Mouse (Mus musculus) intestine, embryonic 15.5 days (tissue): ENCODE data around the gene Rpl41. TPM values are rescaled to one million over a fixed set of nuclear protein-coding genes. Genes with fewer than 3 reads are reported as not detected.
"Not testable (repeated sequence)": the region's sequence is repeated elsewhere in the genome, so short reads cannot be mapped to it uniquely, and the experiment has no call there.

Source experiments
- ATAC-seq: fragments of 200-750 bp; cut with Nextera tagmentation; 2 replicates; pipeline ENCODE4 v1.8.0; 2017; ENCODE audit warnings: moderate TSS enrichment, moderate library complexity
- H3K27ac ChIP-seq: fragments of 300-500 bp; sonication (generic); 2 replicates; pipeline ENCODE4 v1.5.1; 2015; ENCODE audit warnings: mild to moderate bottlenecking, inconsistent platforms
- H3K27me3 ChIP-seq: fragments of 300-500 bp; sonication (generic); replicated peaks from 2 replicates; pipeline ENCODE4 v1.6.1; 2015; ENCODE audit warnings: inconsistent platforms
- H3K36me3 ChIP-seq: fragments of 300-500 bp; sonication (generic); 2 replicates; pipeline ENCODE4 v1.6.1; 2015; ENCODE audit warnings: inconsistent platforms
- H3K4me1 ChIP-seq: fragments of 300-500 bp; sonication (generic); replicated peaks from 2 replicates; pipeline ENCODE4 v1.6.1; 2015; ENCODE audit warnings: inconsistent platforms
- H3K4me2 ChIP-seq: fragments of 300-500 bp; sonication (generic); replicated peaks from 2 replicates; pipeline ENCODE4 v1.6.1; 2015; ENCODE audit warnings: mild to moderate bottlenecking, inconsistent platforms
- H3K4me3 ChIP-seq: fragments of 300-500 bp; sonication (generic); replicated peaks from 2 replicates; pipeline ENCODE4 v1.5.1; 2015; ENCODE audit warnings: inconsistent platforms
- H3K9ac ChIP-seq: fragments of 300-500 bp; sonication (generic); 2 replicates; pipeline ENCODE4 v1.6.1; 2015; ENCODE audit warnings: inconsistent platforms
- H3K9me3 ChIP-seq: fragments of 300-500 bp; sonication (generic); 2 replicates; pipeline ENCODE4 v1.6.1; 2016; ENCODE audit warnings: inconsistent platforms
- WGBS: fragments of 180-500 bp; shearing (Covaris S2); methylation state at CpG from one replicate; pipeline ENCODE4 v1.1.7; 2015; 5-methylcytosine and 5-hydroxymethylcytosine counted together
- polyA plus RNA-seq: library from polyadenylated mRNA; unstranded; fragments of >200 nt; fragmentation: Nextera tagmentation; extraction: Ambion mirVana; gene quantifications from 2 replicates; pipeline ENCODE4 v1.2.1, GENCODE M21; 2015

Gene Rpl41
- polyA plus RNA-seq, 1 experiment from 2014 or later = 3,667 TPM

- WGBS = 42% methylated on average over 6 of the region's 6 CpGs
- H3K4me3 ChIP-seq = no peak overlapping the region
- no peak overlapping the region for H3K4me2 ChIP-seq
- ATAC-seq = no peak
- H3K27me3 ChIP-seq = no peaks in the 10 kb centered on the region
- H3K9ac ChIP-seq = no peak overlapping the region
- H3K9me3 ChIP-seq = no peaks in the 10 kb centered on the region
- no peak overlapping the region for H3K27ac ChIP-seq
- H3K4me1 ChIP-seq = no peaks in the 10 kb centered on the region
- peaks cover 34% of the 10 kb centered on the region; the same call in 1 of the 2 replicates for H3K36me3 ChIP-seq
Measured at GRCm38 (mm10) chr10:128516677-128517076, 32.4 kb downstream of the Rpl41 start.

GRCm38 (mm10) chr10:128516029-128516428, 33.1 kb downstream of the Rpl41 start:
- H3K36me3 ChIP-seq = peaks cover 34% of the 10 kb centered on the region; the same call in 1 of the 2 replicates
- 43% methylated on average over 20 of the region's 20 CpGs for WGBS
- no peaks in the 10 kb centered on the region for H3K27me3 ChIP-seq
- H3K4me1 ChIP-seq = no peaks in the 10 kb centered on the region
- peak; percentile 61 for ATAC-seq
- no peak overlapping the region for H3K9ac ChIP-seq
- H3K9me3 ChIP-seq = no peaks in the 10 kb centered on the region
- 0 out of 2 replicates have a peak overlapping the region, but pooled peaks have one; percentile 2 for H3K4me3 ChIP-seq
- no peak overlapping the region for H3K27ac ChIP-seq
- H3K4me2 ChIP-seq = peak overlapping the region; percentile 42

- WGBS = 81% methylated on average over 4 of the region's 4 CpGs
- Histone ChIP-seq H3K9ac (no peak overlapping the region), H3K27ac (no peak overlapping the region), H3K36me3 (peaks cover 28% of the 10 kb centered on the region; the same call in 1 of the 2 replicates), H3K4me1 (no peaks in the 10 kb centered on the region), H3K4me2 (no peak overlapping the region), H3K27me3 (no peaks in the 10 kb centered on the region), H3K9me3 (no peaks in the 10 kb centered on the region), H3K4me3 (no peak overlapping the region)
- ATAC-seq = peak; percentile 38; the same call in 1 of the 2 replicates
Measured at GRCm38 (mm10) chr10:128515044-128515443, 34.1 kb downstream of the Rpl41 start.

- no peak for ATAC-seq
Measured at GRCm38 (mm10) chr10:128511761-128512160, 37.3 kb downstream of the Rpl41 start.

GRCm38 (mm10) chr10:128511189-128511588, 37.9 kb downstream of the Rpl41 start:
- no peak overlapping the region for H3K4me2 ChIP-seq
- no peaks in the 10 kb centered on the region for H3K27me3 ChIP-seq
- H3K4me1 ChIP-seq = no peaks in the 10 kb centered on the region
- WGBS = 89% methylated on average over 9 of the region's 9 CpGs
- no peaks in the 10 kb centered on the region for H3K9me3 ChIP-seq
- no peak overlapping the region for H3K4me3 ChIP-seq
- 0 out of 2 replicates have a peak, but pooled peaks cover 14% of the 10 kb centered on the region for H3K36me3 ChIP-seq
- no peak overlapping the region for H3K9ac ChIP-seq
- ATAC-seq = no peak
- H3K27ac ChIP-seq = no peak overlapping the region

More at GRCm38 (mm10) chr10:128511761-128512160, 37.3 kb downstream of the Rpl41 start:
- 0 out of 2 replicates have a peak, but pooled peaks cover 14% of the 10 kb centered on the region for H3K36me3 ChIP-seq
- no peaks in the 10 kb centered on the region for H3K4me1 ChIP-seq
- no peak overlapping the region for H3K9ac ChIP-seq
- no peaks in the 10 kb centered on the region for H3K27me3 ChIP-seq
- no peak overlapping the region for H3K4me3 ChIP-seq
- no peak overlapping the region for H3K4me2 ChIP-seq
- H3K9me3 ChIP-seq = no peaks in the 10 kb centered on the region
- H3K27ac ChIP-seq = no peak overlapping the region
- WGBS = 90% methylated on average over 12 of the region's 12 CpGs

DNA sequence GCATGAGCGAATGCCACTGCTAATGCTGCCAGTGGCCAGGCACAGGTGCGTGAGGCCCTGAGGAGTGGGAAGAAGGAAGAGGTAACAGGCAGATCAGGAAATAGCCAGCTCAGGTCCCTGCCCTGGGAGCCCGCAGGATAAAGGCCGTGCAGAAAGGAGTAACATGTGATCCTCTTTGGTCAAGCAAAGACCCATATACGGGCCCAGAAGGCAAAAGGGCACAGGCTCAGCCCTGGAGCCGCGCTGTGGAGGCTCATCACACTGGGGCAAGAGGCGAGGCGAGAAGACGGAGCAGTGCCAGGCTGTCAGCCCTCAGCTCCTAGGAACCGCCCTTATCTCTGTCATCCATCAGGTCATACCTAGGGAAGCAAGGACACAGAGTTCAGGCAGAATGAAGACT, 38.8 kb downstream of the Rpl41 start:
- H3K4me2 ChIP-seq = no peak overlapping the region
- no peak overlapping the region for H3K9ac ChIP-seq
- ATAC-seq = no peak
- H3K4me3 ChIP-seq = no peak overlapping the region
- no peaks in the 10 kb centered on the region for H3K27me3 ChIP-seq
- no peaks in the 10 kb centered on the region for H3K9me3 ChIP-seq
- H3K27ac ChIP-seq = no peak overlapping the region
- 85% methylated on average over 11 of the region's 11 CpGs for WGBS
- 0 out of 2 replicates have a peak, but pooled peaks cover 11% of the 10 kb centered on the region for H3K36me3 ChIP-seq
- H3K4me1 ChIP-seq = no peaks in the 10 kb centered on the region

DNA sequence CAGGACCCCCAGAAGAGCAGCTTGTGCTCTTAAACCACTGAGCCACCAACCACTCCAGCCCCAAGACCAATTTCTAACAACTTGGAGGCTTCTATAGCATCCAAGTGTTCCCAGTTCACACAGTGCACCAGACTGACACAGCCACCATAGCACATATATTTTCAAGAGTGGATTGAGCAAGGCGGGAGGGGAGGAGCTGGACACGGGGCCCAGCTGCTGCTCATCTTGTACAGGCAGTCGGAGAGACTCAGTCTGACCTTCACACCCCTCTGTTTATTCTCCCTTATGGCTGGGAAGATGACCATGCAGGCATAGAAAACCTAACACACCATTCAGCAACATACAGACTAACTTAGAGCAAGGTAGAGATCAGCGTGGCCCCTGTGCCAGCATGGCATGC, 39.3 kb downstream of the Rpl41 start:
- Histone ChIP-seq H3K4me3 (no peak overlapping the region), H3K9ac (no peak overlapping the region), H3K36me3 (0 out of 2 replicates have a peak, but pooled peaks cover 8% of the 10 kb centered on the region), H3K27me3 (no peaks in the 10 kb centered on the region), H3K9me3 (no peaks in the 10 kb centered on the region), H3K4me2 (no peak overlapping the region), H3K4me1 (0 out of 2 replicates have a peak, but pooled peaks cover 2% of the 10 kb centered on the region), H3K27ac (no peak overlapping the region)
- WGBS = 66% methylated on average over 4 of the region's 4 CpGs
- ATAC-seq = no peak

- H3K9me3 ChIP-seq = no peaks in the 10 kb centered on the region
- H3K9ac ChIP-seq = no peak overlapping the region
- H3K27me3 ChIP-seq = no peaks in the 10 kb centered on the region
- H3K4me1 ChIP-seq = 0 out of 2 replicates have a peak, but pooled peaks cover 4% of the 10 kb centered on the region
- H3K36me3 ChIP-seq = 0 out of 2 replicates have a peak, but pooled peaks cover 7% of the 10 kb centered on the region
- H3K4me3 ChIP-seq = no peak overlapping the region
- H3K27ac ChIP-seq = no peak overlapping the region
- H3K4me2 ChIP-seq = no peak overlapping the region
- 91% methylated on average over 9 of the region's 9 CpGs for WGBS
- ATAC-seq = no peak
Measured at GRCm38 (mm10) chr10:128509203-128509602, 39.9 kb downstream of the Rpl41 start.

GRCm38 (mm10) chr10:128508260-128508659, 40.8 kb downstream of the Rpl41 start:
- H3K9me3 ChIP-seq = no peaks in the 10 kb centered on the region
- H3K27me3 ChIP-seq = no peaks in the 10 kb centered on the region
- H3K4me1 ChIP-seq = 0 out of 2 replicates have a peak, but pooled peaks cover 4% of the 10 kb centered on the region
- H3K4me3 ChIP-seq = no peak overlapping the region
- peak overlapping the region; percentile 9; the same call in 1 of the 2 replicates for H3K27ac ChIP-seq
- H3K4me2 ChIP-seq = no peak overlapping the region
- no peak overlapping the region for H3K9ac ChIP-seq
- 62% methylated on average over 9 of the region's 9 CpGs for WGBS
- no peak for ATAC-seq
- 0 out of 2 replicates have a peak, but pooled peaks cover 7% of the 10 kb centered on the region for H3K36me3 ChIP-seq

GRCm38 (mm10) chr10:128505974-128506373, 43.1 kb downstream of the Rpl41 start:
- ATAC-seq = no peak
- no peak overlapping the region for H3K27ac ChIP-seq
- H3K4me2 ChIP-seq = no peak overlapping the region
- H3K27me3 ChIP-seq = no peaks in the 10 kb centered on the region
- no peaks in the 10 kb centered on the region for H3K36me3 ChIP-seq
- no peak overlapping the region for H3K4me3 ChIP-seq
- no peaks in the 10 kb centered on the region for H3K9me3 ChIP-seq
- H3K4me1 ChIP-seq = peaks cover 11% of the 10 kb centered on the region
- 94% methylated on average over 14 of the region's 14 CpGs for WGBS
- no peak overlapping the region for H3K9ac ChIP-seq

DNA sequence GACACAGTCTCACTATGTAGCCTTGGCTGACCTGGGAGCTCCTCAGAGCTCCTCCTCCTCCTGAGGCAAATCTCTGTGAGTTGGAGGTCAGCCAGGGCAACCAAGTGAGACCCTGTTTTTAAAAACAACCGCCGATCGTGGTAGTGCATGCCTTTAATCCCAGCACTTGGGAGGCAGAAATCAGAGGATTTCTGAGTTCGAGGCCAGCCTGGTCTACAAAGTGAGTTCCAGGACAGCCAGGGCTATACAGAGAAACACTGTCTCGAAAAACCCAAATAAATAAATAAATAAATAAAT, 43.8 kb downstream of the Rpl41 start:
- H3K4me1 ChIP-seq = peaks cover 11% of the 10 kb centered on the region
- not testable (repeated sequence) for H3K9me3 ChIP-seq, H3K4me2 ChIP-seq, H3K36me3 ChIP-seq, ATAC-seq, H3K27me3 ChIP-seq, H3K27ac ChIP-seq, H3K4me3 ChIP-seq, H3K9ac ChIP-seq
- 90% methylated on average over 5 of the region's 5 CpGs for WGBS

- no peaks in the 10 kb centered on the region for H3K27me3 ChIP-seq
- H3K9me3 ChIP-seq = no peaks in the 10 kb centered on the region
- no peaks in the 10 kb centered on the region for H3K36me3 ChIP-seq
- ATAC-seq = 0 out of 2 replicates have a peak, but pooled peaks have one; percentile 9
- peaks cover 11% of the 10 kb centered on the region for H3K4me1 ChIP-seq
- no peak overlapping the region for H3K9ac ChIP-seq
- no peak overlapping the region for H3K4me2 ChIP-seq
- no peak overlapping the region for H3K27ac ChIP-seq
- H3K4me3 ChIP-seq = no peak overlapping the region
- 61% methylated on average over 9 of the region's 9 CpGs for WGBS
Measured at GRCm38 (mm10) chr10:128504641-128505370, 44.3 kb downstream of the Rpl41 start.

DNA sequence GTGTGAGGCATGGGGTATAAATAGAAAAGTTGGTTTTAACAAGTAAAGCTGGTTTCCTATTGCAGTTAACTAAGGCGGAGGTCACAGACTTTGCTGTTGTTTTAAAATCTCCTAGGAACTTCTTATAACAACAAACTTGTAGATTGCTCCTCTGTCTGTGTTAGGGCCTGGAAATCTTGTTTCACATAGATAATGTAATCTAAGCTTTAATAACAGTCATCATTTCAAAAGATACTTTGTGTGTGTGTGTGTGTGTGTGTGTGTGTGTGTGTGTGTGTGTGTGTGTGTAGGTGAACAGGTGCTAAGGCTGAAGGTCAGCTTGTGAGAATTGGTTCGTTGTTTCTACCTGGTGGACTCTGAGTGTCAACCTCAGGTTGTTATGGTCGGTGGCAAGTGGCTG, 45.1 kb downstream of the Rpl41 start:
- no peak overlapping the region for H3K4me3 ChIP-seq
- WGBS = 64% methylated on average over 3 of the region's 3 CpGs

More for the DNA sequence above, 45.1 kb downstream of the Rpl41 start:
- H3K36me3 ChIP-seq = no peaks in the 10 kb centered on the region
- H3K9ac ChIP-seq = no peak overlapping the region
- no peak overlapping the region for H3K4me2 ChIP-seq
- ATAC-seq = no peak
- peaks cover 11% of the 10 kb centered on the region for H3K4me1 ChIP-seq
- no peaks in the 10 kb centered on the region for H3K27me3 ChIP-seq
- H3K9me3 ChIP-seq = no peaks in the 10 kb centered on the region
- no peak overlapping the region for H3K27ac ChIP-seq
